Mouse (Mus musculus) mammary gland, adult 2 months (tissue): Measurements from ENCODE around the gene Gm5926. TPM values are rescaled to one million over a fixed set of nuclear protein-coding genes. Genes with fewer than 3 reads are reported as not detected.

Experiments
- polyA plus RNA-seq: library from polyadenylated mRNA; depleted of rRNA; stranded (reverse); fragments of >200 nt; gene quantifications from 2 replicates; pipeline ENCODE4 v1.2.3, GENCODE M21; 2012; ENCODE audit warnings: low replicate concordance; rRNA removed

Gene Gm5926
- polyA plus RNA-seq, result not detected in 2 replicates

DNA sequence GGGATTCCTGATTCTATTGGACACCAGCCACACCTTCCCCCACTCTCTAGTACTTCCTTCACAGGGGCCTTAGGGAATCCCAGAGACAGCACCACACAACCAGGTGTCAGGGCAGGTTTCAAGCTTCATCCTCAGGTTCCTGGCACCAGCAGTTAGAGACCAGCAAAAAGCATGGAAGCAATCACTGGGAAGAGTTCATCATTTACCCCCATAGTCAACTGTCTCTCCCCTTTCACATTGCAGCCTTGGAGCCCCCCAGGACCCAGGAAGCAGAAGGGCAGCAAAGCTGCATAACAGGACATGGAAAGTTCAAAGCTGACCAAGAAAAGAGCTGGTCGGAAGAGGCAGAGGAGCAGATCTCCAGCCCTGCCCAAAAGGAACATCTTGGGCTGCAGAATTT, at the start of gene Gm5926:
Gene Gm5926 (plus strand): TSS at position 301 of the 400 bp plus-strand sequence.

Other genes starting within 250 kb of the Gm5926 start
- not detected in 2 replicates for gene Btbd35f1, start 90.7 kb upstream of the Gm5926 start, polyA plus RNA-seq
- gene Btbd35f21, start 75.4 kb downstream of the Gm5926 start, polyA plus RNA-seq, result not detected in 2 replicates
- not detected in 2 replicates for gene Btbd35f30, start 243.9 kb downstream of the Gm5926 start, polyA plus RNA-seq